ENCODE assay signal across 20 mouse cellular contexts in the genomic region with DNA sequence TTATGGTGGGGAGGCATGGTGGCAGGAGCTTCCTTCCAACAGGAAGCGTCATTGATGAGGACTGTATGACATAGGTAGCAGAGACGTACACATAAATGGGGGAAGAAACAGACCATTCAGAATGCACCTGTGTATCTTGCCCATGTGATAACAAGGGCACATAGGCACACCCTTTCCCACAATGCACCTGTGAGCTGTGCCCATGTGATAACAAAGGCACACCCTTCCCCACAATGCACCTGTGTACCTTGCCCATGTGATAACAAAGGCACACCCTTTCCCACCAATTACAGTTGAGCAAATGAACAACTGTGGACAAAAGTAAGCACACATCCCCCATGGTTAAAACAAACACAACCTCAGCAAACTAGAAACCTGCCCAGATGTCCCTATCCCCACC. TPM values are rescaled to one million over a fixed set of nuclear protein-coding genes. Genes with fewer than 3 reads are reported as not detected.
"Had no signal": no experiment of that assay in that cellular context is flagged by ENCODE, and none has a peak within 500 bp of the region (broad histone marks: within the 10 kb centered on the region; RNA-seq: fewer than 3 reads in every experiment).

No protein-coding gene starts in this region.

- H3K27me3 ChIP-seq: lung, embryonic 15.5 days had no signal

- DNase-seq: kidney, adult 11 months; kidney, postnatal 25 days; layer of hippocampus, adult 9-11 months; layer of hippocampus, postnatal 36 days; lung, postnatal 14 days; right cerebral cortex, adult 18-20 months; right cerebral cortex, postnatal 25 days; thymus, postnatal 4 days had no signal

- H3K4me3 ChIP-seq: kidney, embryonic 15.5 days; limb, embryonic 15.5 days; lung, embryonic 15.5 days; midbrain, embryonic 12.5 days had no signal

- H3K9me3 ChIP-seq: kidney, embryonic 15.5 days; limb, embryonic 15.5 days; lung, embryonic 15.5 days; midbrain, embryonic 12.5 days had no signal

- H3K27ac ChIP-seq: kidney, embryonic 15.5 days; limb, embryonic 15.5 days; lung, embryonic 15.5 days; macrophage; midbrain, embryonic 12.5 days had no signal

- ATAC-seq: midbrain, embryonic 16.5 days had no signal

- H3K9ac ChIP-seq: kidney, embryonic 15.5 days; limb, embryonic 15.5 days; lung, embryonic 15.5 days; midbrain, embryonic 12.5 days had no signal

- H3K4me2 ChIP-seq: kidney, embryonic 15.5 days; limb, embryonic 15.5 days; lung, embryonic 15.5 days; midbrain, embryonic 12.5 days had no signal

- H3K36me3 ChIP-seq: kidney, embryonic 15.5 days; limb, embryonic 15.5 days; lung, embryonic 15.5 days; midbrain, embryonic 12.5 days had no signal

RNA-seq across cellular contexts. Expression of a gene that starts 23.9 kb away (rescaled TPM):
- total RNA-seq: layer of hippocampus, adult 18-20 months; layer of hippocampus, postnatal 36 days; left cerebral cortex, adult 8-10 months; left cerebral cortex, postnatal 25 days; megakaryocyte-erythroid progenitor cell, adult 5-6 weeks had no signal
- polyA plus RNA-seq: liver, embryonic 16.5 days; macrophage; small intestine, adult 2 months had no signal

RNA-seq across cellular contexts. Expression of a gene that starts 54.5 kb away (rescaled TPM):
- total RNA-seq: megakaryocyte-erythroid progenitor cell, adult 5-6 weeks had no signal
- polyA plus RNA-seq: liver, embryonic 16.5 days; macrophage had no signal
